9 mouse cellular contexts compared by ENCODE assay signal in genomic region chr7:35121150-35121549, GRCm38 (mm10). TPM values are rescaled to one million over a fixed set of nuclear protein-coding genes. Genes with fewer than 3 reads are reported as not detected.
DNase-seq lines count a peak whose midpoint lies in the region; ATAC-seq and TF ChIP-seq lines count a peak whose summit lies in the region.
"Had no signal": no experiment of that assay in that cellular context is flagged by ENCODE, and none has a peak within 500 bp of the region (broad histone marks: within the 10 kb centered on the region; RNA-seq: fewer than 3 reads in every experiment).

No protein-coding gene starts in this region.

- ATAC-seq in midbrain, embryonic 11.5 days (ENCODE audit: low FRiP score) = no peak
- no peak for ATAC-seq in midbrain, embryonic 15.5 days (replicated peaks)

- H3K9ac ChIP-seq in midbrain, embryonic 11.5 days (ENCODE audit: low read length) = no peak overlapping the region
- no peak overlapping the region for H3K9ac ChIP-seq in midbrain, embryonic 15.5 days

- 28% methylated on average over 8 of the region's 8 CpGs for WGBS in heart, embryonic 10.5 days
- WGBS in midbrain, embryonic 11.5 days = 31% methylated on average over 8 of the region's 8 CpGs
- WGBS in midbrain, embryonic 15.5 days = 36% methylated on average over 8 of the region's 8 CpGs
- WGBS in limb, embryonic 10.5 days = 31% methylated on average over 8 of the region's 8 CpGs
- WGBS in olfactory bulb, adult 2 months = 76% methylated on average over 8 of the region's 8 CpGs
- WGBS in cerebellum, adult 2 months = 83% methylated on average over 8 of the region's 8 CpGs

- no peak overlapping the region; the same call in 1 of the 2 replicates for H3K4me2 ChIP-seq in midbrain, embryonic 11.5 days
- H3K4me2 ChIP-seq in midbrain, embryonic 15.5 days = no peak overlapping the region

- peaks cover 94% of the 10 kb centered on the region for H3K27me3 ChIP-seq in heart, embryonic 10.5 days (ENCODE audit: insufficient read depth, poor library complexity, severe bottlenecking)
- peaks cover 56% of the 10 kb centered on the region for H3K27me3 ChIP-seq in midbrain, embryonic 11.5 days (ENCODE audit: control insufficient read depth, insufficient read depth, low read length)
- H3K27me3 ChIP-seq in midbrain, embryonic 15.5 days (replicated peaks) = peaks cover 61% of the 10 kb centered on the region
- peaks cover 99% of the 10 kb centered on the region for H3K27me3 ChIP-seq in limb, embryonic 10.5 days (ENCODE audit: low read depth, poor library complexity, severe bottlenecking)
- H3K27me3 ChIP-seq in cerebellum, adult 2 months (ENCODE audit: control insufficient read depth, insufficient read depth, low read length) = no peaks in the 10 kb centered on the region; the same call in 1 of the 2 replicates

- H3K4me3 ChIP-seq in heart, embryonic 10.5 days = 0 out of 2 replicates have a peak overlapping the region, but pooled peaks have one; percentile 70
- no peak overlapping the region for H3K4me3 ChIP-seq in midbrain, embryonic 11.5 days (ENCODE audit: low read depth, low read length)
- no peak overlapping the region; the same call in 1 of the 2 replicates for H3K4me3 ChIP-seq in midbrain, embryonic 15.5 days
- 0 out of 2 replicates have a peak overlapping the region, but pooled peaks have one; percentile 65 for H3K4me3 ChIP-seq in limb, embryonic 10.5 days
- peak overlapping the region; percentile 62; the same call in 1 of the 2 replicates for H3K4me3 ChIP-seq in olfactory bulb, adult 2 months (ENCODE audit: insufficient read depth, low read depth, low read length)
- no peak overlapping the region for H3K4me3 ChIP-seq in cerebellum, adult 2 months (replicated peaks; ENCODE audit: insufficient read depth, low read depth, low read length)

- DNase-seq in heart, embryonic 10.5 days (ENCODE audit: low spot score) = no peak
- no peak for DNase-seq in heart, adult 11 months
- DNase-seq in midbrain, embryonic 11.5 days (ENCODE audit: low spot score, missing footprints) = peak; percentile 89
- no peak for DNase-seq in limb, embryonic 10.5 days (ENCODE audit: low spot score)
- no peak for DNase-seq in cerebellum, adult 2 months
- DNase-seq in urinary bladder, adult 18-20 months (ENCODE audit: low spot score in 2 of 2) = no peak

- TF ChIP-seq CTCF in olfactory bulb, adult 2 months (IDR thresholded peaks at IDR 0.05; ENCODE audit: insufficient read depth, low read depth, low read length) = no peak
- TF ChIP-seq CTCF in cerebellum, adult 2 months (IDR thresholded peaks at IDR 0.05; ENCODE audit: borderline replicate concordance, insufficient read depth, low read depth, low read length) = no peak

- no peak overlapping the region for H3K27ac ChIP-seq in heart, embryonic 10.5 days
- no peak overlapping the region for H3K27ac ChIP-seq in midbrain, embryonic 11.5 days (ENCODE audit: low read depth, low read length)
- no peak overlapping the region for H3K27ac ChIP-seq in midbrain, embryonic 15.5 days
- no peak overlapping the region for H3K27ac ChIP-seq in limb, embryonic 10.5 days
- H3K27ac ChIP-seq in olfactory bulb, adult 2 months (ENCODE audit: insufficient read depth, low read depth, low read length) = no peak overlapping the region
- H3K27ac ChIP-seq in cerebellum, adult 2 months (ENCODE audit: insufficient read depth, low read length) = no peak overlapping the region
- H3K27ac ChIP-seq: left cerebral cortex, adult 2 months had no signal

- peaks cover 40% of the 10 kb centered on the region for H3K4me1 ChIP-seq in heart, embryonic 10.5 days
- H3K4me1 ChIP-seq in midbrain, embryonic 11.5 days (ENCODE audit: control insufficient read depth, insufficient read depth, low read length) = peaks cover 12% of the 10 kb centered on the region
- peaks cover 33% of the 10 kb centered on the region for H3K4me1 ChIP-seq in midbrain, embryonic 15.5 days
- peaks cover 42% of the 10 kb centered on the region for H3K4me1 ChIP-seq in limb, embryonic 10.5 days
- H3K4me1 ChIP-seq in olfactory bulb, adult 2 months (ENCODE audit: control insufficient read depth, insufficient read depth, low read length) = peaks cover 29% of the 10 kb centered on the region
- no peaks in the 10 kb centered on the region for H3K4me1 ChIP-seq in cerebellum, adult 2 months (ENCODE audit: control insufficient read depth, insufficient read depth, low read length)

- no peak for TF ChIP-seq POLR2A in olfactory bulb, adult 2 months (IDR thresholded peaks at IDR 0.05; ENCODE audit: insufficient read depth, low read depth, low read length)
- TF ChIP-seq POLR2A in cerebellum, adult 2 months (IDR thresholded peaks at IDR 0.05; ENCODE audit: borderline replicate concordance, insufficient read depth, low read length) = no peak

- H3K9me3 ChIP-seq in heart, embryonic 10.5 days = no peaks in the 10 kb centered on the region
- no peaks in the 10 kb centered on the region for H3K9me3 ChIP-seq in midbrain, embryonic 11.5 days (ENCODE audit: control insufficient read depth, low read length)
- H3K9me3 ChIP-seq in midbrain, embryonic 15.5 days = no peaks in the 10 kb centered on the region
- H3K9me3 ChIP-seq in limb, embryonic 10.5 days (replicated peaks) = no peaks in the 10 kb centered on the region

- H3K36me3 ChIP-seq in heart, embryonic 10.5 days = no peaks in the 10 kb centered on the region
- no peaks in the 10 kb centered on the region for H3K36me3 ChIP-seq in midbrain, embryonic 11.5 days (ENCODE audit: control insufficient read depth, insufficient read depth, low read length)
- H3K36me3 ChIP-seq in midbrain, embryonic 15.5 days (replicated peaks) = no peaks in the 10 kb centered on the region
- no peaks in the 10 kb centered on the region for H3K36me3 ChIP-seq in limb, embryonic 10.5 days

RNA-seq across cellular contexts. Expression of gene Cebpa, which starts 2.1 kb away (rescaled TPM):
- 0.14 and 2.7 TPM in 2 replicates for polyA plus RNA-seq in heart, embryonic 10.5 days (2016; fragmentation: Nextera tagmentation; extraction: Ambion mirVana)
- polyA plus RNA-seq in midbrain, embryonic 11.5 days (2014; fragmentation: Nextera tagmentation; extraction: Ambion mirVana) = 0.37 and 0.60 TPM in 2 replicates
- 0.59 and 0.80 TPM in 2 replicates for polyA plus RNA-seq in midbrain, embryonic 15.5 days (2015; fragmentation: Nextera tagmentation; extraction: Ambion mirVana)
- 0.25 and 0.40 TPM in 2 replicates for polyA plus RNA-seq in limb, embryonic 10.5 days (2016; fragmentation: Nextera tagmentation; extraction: Ambion mirVana)
- polyA plus RNA-seq in olfactory bulb, adult 2 months (2012; ENCODE audit: insufficient read depth, insufficient read length, low replicate concordance, missing spikeins) = not detected in 2 replicates
- 4.8 and 5.0 TPM in 2 replicates for polyA plus RNA-seq in cerebellum, adult 2 months (2012; rRNA removed)

Comparison
In these comparisons a context has a peak if more than half of its experiments do, and no peak if none do; other contexts are left out.
1. H3K4me3 ChIP-seq: peak in heart, embryonic 10.5 days (single experiment), limb, embryonic 10.5 days (single experiment) and olfactory bulb, adult 2 months (single experiment); none in midbrain, embryonic 11.5 days (single experiment), midbrain, embryonic 15.5 days (single experiment) and cerebellum, adult 2 months (single experiment).